Mouse (Mus musculus) layer of hippocampus, adult 6 months (tissue): ENCODE data around the gene Olfr519. TPM values are rescaled to one million over a fixed set of nuclear protein-coding genes. Genes with fewer than 3 reads are reported as not detected.

Source experiments
- long read RNA-seq, 2 experiments: library from polyadenylated mRNA; unstranded; transcript quantifications; one replicate each; pipeline ENCODE4 v2.0.0; 2019 to 2020
- polyA plus RNA-seq: library from polyadenylated mRNA; unstranded; fragments of <200 nt; fragmentation: Nextera tagmentation; gene quantifications from 2 replicates; pipeline ENCODE4 v1.2.3, GENCODE M21; 2021

Olfr519 gene
- not detected in 2 replicates for polyA plus RNA-seq
- long read RNA-seq, experiment 1, result 0 reads
- long read RNA-seq, experiment 2, result 0 reads

GRCm38 (mm10) chr7:108894320-108894719, at the start of gene Olfr519:
Gene Olfr519 (minus strand): TSS chr7:108894420.

GRCm38 (mm10) chr7:108933794-108934731, 39.8 kb upstream of the Olfr519 start, which contains the start of gene Eif3f:
Gene Eif3f (plus strand): TSS chr7:108934417.

GRCm38 (mm10) chr7:108929726-108930393, 35.6 kb upstream of the Olfr519 start, which contains the start of gene Nlrp10:
Gene Nlrp10 (minus strand): TSS chr7:108930178.

GRCm38 (mm10) chr7:108884906-108885305, 9.3 kb downstream of the Olfr519 start, which contains the start of gene Olfr518:
Gene Olfr518 (minus strand): TSS chr7:108885006.

GRCm38 (mm10) chr7:108872279-108872678, 21.9 kb downstream of the Olfr519 start, which contains the start of gene Olfr517:
Gene Olfr517 (minus strand): TSS chr7:108872379.

GRCm38 (mm10) chr7:108850429-108850828, 43.8 kb downstream of the Olfr519 start, which contains the start of gene Olfr516:
Gene Olfr516 (minus strand): TSS chr7:108850529.

Other genes with a start within 250 kb of the Olfr519 start
- gene Olfr509, start 242.5 kb downstream of the Olfr519 start, polyA plus RNA-seq, result not detected in 2 replicates
- not detected in 2 replicates for gene Olfr510, start 228.0 kb downstream of the Olfr519 start, polyA plus RNA-seq
- gene Olfr512, start 181.1 kb downstream of the Olfr519 start, polyA plus RNA-seq, result not detected in 2 replicates
- not detected in 2 replicates for gene Olfr513, start 143.4 kb downstream of the Olfr519 start, polyA plus RNA-seq
- not detected in 2 replicates for gene Olfr514, start 68.4 kb downstream of the Olfr519 start, polyA plus RNA-seq
- gene Olfr516, start 43.9 kb downstream of the Olfr519 start, polyA plus RNA-seq, result not detected in 2 replicates
- not detected in 2 replicates for gene Olfr517, start 22.0 kb downstream of the Olfr519 start, polyA plus RNA-seq
- gene Olfr518, start 9.4 kb downstream of the Olfr519 start, polyA plus RNA-seq, result not detected in 2 replicates
- 0.05 TPM in 1 of 2 replicates, not detected in the other for gene Nlrp10, start 35.8 kb upstream of the Olfr519 start, polyA plus RNA-seq
- 161 and 196 TPM in 2 replicates for gene Eif3f, start 40.0 kb upstream of the Olfr519 start, polyA plus RNA-seq
- gene Tub, start 55.9 kb upstream of the Olfr519 start, polyA plus RNA-seq, result 12.9 and 13.1 TPM in 2 replicates
- gene Ric3, start 188.9 kb upstream of the Olfr519 start, polyA plus RNA-seq, result 40.9 and 49.1 TPM in 2 replicates